Comparison of ENCODE assay signal across 37 mouse cellular contexts in the genomic region with DNA sequence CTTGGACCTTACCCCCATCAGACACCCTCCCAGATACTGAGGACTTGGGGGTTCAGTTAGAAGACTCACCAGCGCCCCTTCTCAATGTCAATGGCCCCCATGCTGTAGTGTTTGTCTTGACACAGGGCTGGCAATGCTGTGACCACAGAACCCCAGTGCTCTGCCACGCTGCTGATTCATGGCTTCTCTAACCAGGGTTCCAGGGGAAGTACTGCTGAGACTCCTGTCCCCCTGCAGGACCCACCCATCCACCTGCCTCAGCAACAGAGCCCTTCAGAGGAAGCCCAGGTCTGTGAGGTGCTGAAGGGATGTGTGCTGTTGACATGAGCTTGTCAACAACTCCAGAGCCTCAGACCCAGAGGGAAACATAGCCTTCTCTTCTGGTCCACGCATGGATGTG. TPM values are rescaled to one million over a fixed set of nuclear protein-coding genes. Genes with fewer than 3 reads are reported as not detected.
DNase-seq lines count a peak whose midpoint lies in the region; ATAC-seq and TF ChIP-seq lines count a peak whose summit lies in the region.
"Had no signal": no experiment of that assay in that cellular context is flagged by ENCODE, and none has a peak within 500 bp of the region (broad histone marks: within the 10 kb centered on the region; RNA-seq: fewer than 3 reads in every experiment).

No protein-coding gene starts in this region.

- peaks cover 95% of the 10 kb centered on the region for H3K4me1 ChIP-seq in megakaryocyte, embryonic 14.5 days
- H3K4me1 ChIP-seq in kidney, adult 2 months (ENCODE audit: control insufficient read depth, insufficient read depth, low read length) = no peaks in the 10 kb centered on the region
- H3K4me1 ChIP-seq: forebrain, embryonic 13.5 days; heart, embryonic 12.5 days; hindbrain, embryonic 15.5 days; midbrain, embryonic 13.5 days; neural tube, embryonic 13.5 days had no signal

- ATAC-seq in megakaryocyte, adult 5-6 weeks (ENCODE audit: poor library complexity, severe bottlenecking) = no peak
- peak; percentile 4; the same call in 1 of the 2 replicates for ATAC-seq in granulocyte monocyte progenitor cell, adult 5-6 weeks (replicated peaks; ENCODE audit: poor library complexity, severe bottlenecking)
- ATAC-seq: forebrain, embryonic 13.5 days; midbrain, embryonic 13.5 days; Patski had no signal

- no peak for TF ChIP-seq CTCF in kidney, adult 2 months (conservative IDR thresholded peaks at IDR 0.05; ENCODE audit: insufficient read depth, insufficient read length, low read depth, low read length)

- no peak for TF ChIP-seq POLR2A in kidney, adult 2 months (IDR thresholded peaks at IDR 0.05; ENCODE audit: low read depth, low read length)

- DNase-seq in thymus, postnatal 10 days (ENCODE audit: low spot score in 2 of 2) = peak; percentile 23 to 32
- no peak for DNase-seq in layer of hippocampus, postnatal 14 days (ENCODE audit: low spot score in 2 of 2)
- DNase-seq in kidney, adult 2 months = no peak
- no peak for DNase-seq in T-cell, adult 2 months (ENCODE audit: low spot score)
- DNase-seq: adrenal gland, postnatal 14 days; cerebellum, adult 18-20 months; cerebellum, postnatal 14 days; gastrocnemius, postnatal 10 days; kidney, adult 11 months; kidney, postnatal 36 days; left cerebral cortex, postnatal 4 days; liver, embryonic 13.5 days; lung, embryonic 14.5 days; lung, postnatal 14 days; right cerebral cortex, postnatal 4 days had no signal

- H3K36me3 ChIP-seq in megakaryocyte, embryonic 14.5 days (replicated peaks; ENCODE audit: low read length) = peaks cover 32% of the 10 kb centered on the region
- H3K36me3 ChIP-seq in kidney, adult 2 months (ENCODE audit: control insufficient read depth, insufficient read depth, low read length) = no peaks in the 10 kb centered on the region
- H3K36me3 ChIP-seq: heart, embryonic 12.5 days; hindbrain, embryonic 15.5 days; liver, embryonic 13.5 days; midbrain, embryonic 13.5 days; neural tube, embryonic 13.5 days had no signal

- 84% methylated on average over 3 of the region's 3 CpGs for WGBS in kidney, adult 2 months

- no peaks in the 10 kb centered on the region for H3K27me3 ChIP-seq in megakaryocyte, embryonic 14.5 days (replicated peaks)
- no peaks in the 10 kb centered on the region for H3K27me3 ChIP-seq in kidney, adult 2 months (replicated peaks; ENCODE audit: control insufficient read depth, insufficient read depth, low read length)
- H3K27me3 ChIP-seq: forebrain, embryonic 13.5 days; heart, embryonic 12.5 days; hindbrain, embryonic 15.5 days; liver, embryonic 13.5 days; midbrain, embryonic 13.5 days; neural tube, embryonic 13.5 days had no signal

- H3K9me3 ChIP-seq in megakaryocyte, embryonic 14.5 days = peaks cover 8% of the 10 kb centered on the region
- H3K9me3 ChIP-seq: forebrain, embryonic 13.5 days; heart, embryonic 12.5 days; hindbrain, embryonic 15.5 days; liver, embryonic 13.5 days; midbrain, embryonic 13.5 days; neural tube, embryonic 13.5 days had no signal

- H3K27ac ChIP-seq in kidney, adult 2 months (ENCODE audit: insufficient read depth, low read depth, low read length) = no peak overlapping the region
- H3K27ac ChIP-seq: forebrain, embryonic 13.5 days; hindbrain, embryonic 15.5 days; layer of hippocampus, adult 2 months; liver, embryonic 13.5 days; midbrain, embryonic 13.5 days; neural tube, embryonic 13.5 days had no signal

- H3K4me3 ChIP-seq in megakaryocyte, embryonic 14.5 days (replicated peaks) = peak overlapping the region; percentile 91
- no peak overlapping the region for H3K4me3 ChIP-seq in kidney, adult 2 months (ENCODE audit: insufficient read depth, low read depth, low read length)
- H3K4me3 ChIP-seq: forebrain, embryonic 13.5 days; heart, embryonic 12.5 days; hindbrain, embryonic 15.5 days; layer of hippocampus, adult 2 months; liver, embryonic 13.5 days; midbrain, embryonic 13.5 days; neural tube, embryonic 13.5 days had no signal

RNA-seq across cellular contexts. Expression of a gene that starts 0.8 kb away (rescaled TPM):
- polyA plus RNA-seq in megakaryocyte, embryonic 14.5 days (2012; ENCODE audit: insufficient read depth, low replicate concordance) = 49.5 and 144 TPM in 2 replicates
- 5.5 and 6.3 TPM in 2 replicates for total RNA-seq in megakaryocyte, adult 5-6 weeks (2015)
- total RNA-seq in megakaryocyte, adult 5-6 weeks (2017) = 15.6 and 15.7 TPM in 2 replicates
- 6.4 and 7.6 TPM in 2 replicates for total RNA-seq in granulocyte monocyte progenitor cell, adult 5-6 weeks (2014; fragmentation: Nextera tagmentation)
- 5.2 and 5.8 TPM in 2 replicates for total RNA-seq in granulocyte monocyte progenitor cell, adult 5-6 weeks (2017)
- not detected for total RNA-seq in layer of hippocampus, postnatal 14 days (2021)
- polyA plus RNA-seq in kidney, adult 2 months (2012; rRNA removed) = 0.35 and 0.44 TPM in 2 replicates
- total RNA-seq: heart, postnatal 10 days; layer of hippocampus, adult 2 months; layer of hippocampus, postnatal 25 days; left cerebral cortex, adult 8-10 months; left cerebral cortex, postnatal 4 days; MEL had no signal
- polyA plus RNA-seq: C2C12; forebrain, embryonic 13.5 days; midbrain, embryonic 13.5 days; neural tube, embryonic 13.5 days; Patski; testis, adult 2 months had no signal

RNA-seq across cellular contexts. Expression of a gene that starts 33.2 kb away (rescaled TPM):
- polyA plus RNA-seq in megakaryocyte, embryonic 14.5 days (2012; ENCODE audit: insufficient read depth, low replicate concordance) = 0.52 and 16.6 TPM in 2 replicates
- 699 and 776 TPM in 2 replicates for total RNA-seq in megakaryocyte, adult 5-6 weeks (2015)
- 1,145 and 1,156 TPM in 2 replicates for total RNA-seq in megakaryocyte, adult 5-6 weeks (2017)
- 59.6 and 67.4 TPM in 2 replicates for total RNA-seq in granulocyte monocyte progenitor cell, adult 5-6 weeks (2014; fragmentation: Nextera tagmentation)
- 146 and 183 TPM in 2 replicates for total RNA-seq in granulocyte monocyte progenitor cell, adult 5-6 weeks (2017)
- 1 to 10 TPM; 1.6 to 4.2 TPM for total RNA-seq in layer of hippocampus, postnatal 14 days (2021)
- 51.5 and 69.4 TPM in 2 replicates for polyA plus RNA-seq in kidney, adult 2 months (2012; rRNA removed)

RNA-seq across cellular contexts. Expression of a gene that starts 45.2 kb away (rescaled TPM):
- polyA plus RNA-seq in megakaryocyte, embryonic 14.5 days (2012; ENCODE audit: insufficient read depth, low replicate concordance) = not detected in 2 replicates
- total RNA-seq in megakaryocyte, adult 5-6 weeks (2015) = not detected in 2 replicates
- not detected in 2 replicates for total RNA-seq in megakaryocyte, adult 5-6 weeks (2017)
- total RNA-seq in granulocyte monocyte progenitor cell, adult 5-6 weeks (2014; fragmentation: Nextera tagmentation) = not detected in 2 replicates
- not detected in 2 replicates for total RNA-seq in granulocyte monocyte progenitor cell, adult 5-6 weeks (2017)
- total RNA-seq in layer of hippocampus, postnatal 14 days (2021) = under 1 TPM in 1 of 2 experiments, not detected in 1; 0.48 TPM
- polyA plus RNA-seq in kidney, adult 2 months (2012; rRNA removed) = 0.13 TPM in 1 of 2 replicates, not detected in the other
- total RNA-seq: adrenal gland, postnatal 14 days; gastrocnemius, postnatal 10 days; heart, postnatal 10 days; hematopoietic stem cell, adult 5-6 weeks; layer of hippocampus, adult 2 months; left cerebral cortex, postnatal 4 days; megakaryocyte-erythroid progenitor cell, adult 5-6 weeks; MEL had no signal
- polyA plus RNA-seq: C2C12; embryonic facial prominence, embryonic 11.5 days; forebrain, embryonic 13.5 days; gonadal fat pad, adult 2 months; heart, embryonic 12.5 days; kidney, embryonic 16.5 days; limb, embryonic 14.5 days; liver, embryonic 13.5 days; lung, embryonic 14.5 days; Patski; testis, adult 2 months had no signal

RNA-seq across cellular contexts. Expression of a gene that starts 53.5 kb away (rescaled TPM):
- polyA plus RNA-seq in megakaryocyte, embryonic 14.5 days (2012; ENCODE audit: insufficient read depth, low replicate concordance) = 30.6 and 33.1 TPM in 2 replicates
- total RNA-seq in megakaryocyte, adult 5-6 weeks (2015) = 36.6 and 39.1 TPM in 2 replicates
- total RNA-seq in megakaryocyte, adult 5-6 weeks (2017) = 36.6 and 37.7 TPM in 2 replicates
- 26.6 and 27.2 TPM in 2 replicates for total RNA-seq in granulocyte monocyte progenitor cell, adult 5-6 weeks (2014; fragmentation: Nextera tagmentation)
- total RNA-seq in granulocyte monocyte progenitor cell, adult 5-6 weeks (2017) = 18.9 and 20.9 TPM in 2 replicates
- 10 to 100 TPM; 18.0 to 20.5 TPM for total RNA-seq in layer of hippocampus, postnatal 14 days (2021)
- polyA plus RNA-seq in kidney, adult 2 months (2012; rRNA removed) = 36.7 and 39.6 TPM in 2 replicates

RNA-seq across cellular contexts. Expression of a gene that starts 54.5 kb away (rescaled TPM):
- polyA plus RNA-seq in megakaryocyte, embryonic 14.5 days (2012; ENCODE audit: insufficient read depth, low replicate concordance) = 25.4 and 45.7 TPM in 2 replicates
- 3.6 and 5.4 TPM in 2 replicates for total RNA-seq in megakaryocyte, adult 5-6 weeks (2015)
- 9.0 and 9.4 TPM in 2 replicates for total RNA-seq in megakaryocyte, adult 5-6 weeks (2017)
- total RNA-seq in granulocyte monocyte progenitor cell, adult 5-6 weeks (2014; fragmentation: Nextera tagmentation) = 8.3 and 9.9 TPM in 2 replicates
- 5.6 and 8.6 TPM in 2 replicates for total RNA-seq in granulocyte monocyte progenitor cell, adult 5-6 weeks (2017)
- 10 to 100 TPM in 1 of 2 experiments, 1 to 10 TPM in 1; 9.1 to 10.3 TPM for total RNA-seq in layer of hippocampus, postnatal 14 days (2021)
- polyA plus RNA-seq in kidney, adult 2 months (2012; rRNA removed) = 30.4 and 35.6 TPM in 2 replicates

Comparison
In these comparisons a context has a peak if more than half of its experiments do, and no peak if none do; other contexts are left out.
1. DNase-seq: peak in thymus, postnatal 10 days (2 of 2); none in layer of hippocampus, postnatal 14 days (0 of 2), kidney, adult 2 months (single experiment) and T-cell, adult 2 months (single experiment).
2. RNA of a gene that starts 0.8 kb away (total RNA-seq): 5.5 to 15.7 TPM in megakaryocyte, adult 5-6 weeks and 5.2 to 7.6 TPM in granulocyte monocyte progenitor cell, adult 5-6 weeks; not detected in layer of hippocampus, postnatal 14 days; every median in the first group is over 4 times any median in the second.
3. RNA of a gene that starts 33.2 kb away (total RNA-seq): 699 to 1,156 TPM in megakaryocyte, adult 5-6 weeks and 59.6 to 183 TPM in granulocyte monocyte progenitor cell, adult 5-6 weeks; 1.6 to 4.2 TPM in layer of hippocampus, postnatal 14 days; every median in the first group is over 10 times any median in the second.